Mouse (Mus musculus) T-helper 2 cell (primary cell): Measurements from ENCODE around the gene Ccdc9b.

Experiments used
- in situ Hi-C: fragments of 300-600 bp; cut with MboI, MseI; formaldehyde crosslinking; loops from one replicate; pipeline ENCODE4 v1.15.1; 2025; ENCODE audit warnings: high pct_unique_total_duplicates

The Ccdc9b gene

GRCm38 (mm10) chr2:118778418-118778817 lies 16.0 kb upstream of the Ccdc9b start:
- in situ Hi-C loops = no loop called here

GRCm38 (mm10) chr2:118776295-118776694 lies 13.8 kb upstream of the Ccdc9b start:
- in situ Hi-C loops = no loop called here

- in situ Hi-C loops = no loop called here
Measured at GRCm38 (mm10) chr2:118775846-118776245, 13.4 kb upstream of the Ccdc9b start.

- in situ Hi-C loops = no loop called here
Measured at GRCm38 (mm10) chr2:118775396-118775795, 12.9 kb upstream of the Ccdc9b start.

GRCm38 (mm10) chr2:118774536-118774935 lies 12.1 kb upstream of the Ccdc9b start:
- in situ Hi-C loops = no loop called here

GRCm38 (mm10) chr2:118772158-118772874 lies 9.9 kb upstream of the Ccdc9b start, which contains the start of gene Phgr1:
Phgr1 (plus strand) TSS chr2:118772769.
- in situ Hi-C loops = no loop called here

- in situ Hi-C loops = no loop called here
Measured at GRCm38 (mm10) chr2:118766041-118767033, 3.9 kb upstream of the Ccdc9b start.

- in situ Hi-C loops = loop anchor here (5.0 kb wide), 2 partner anchors 117 to 128 kb away; no protein-coding TSS in a partner anchor
Measured at GRCm38 (mm10) chr2:118764875-118765274, 2.4 kb upstream of the Ccdc9b start.

- in situ Hi-C loops = loop anchor here (5.0 kb wide), 2 partner anchors 118 to 127 kb away; no protein-coding TSS in a partner anchor
Measured at GRCm38 (mm10) chr2:118764094-118764831, 1.8 kb upstream of the Ccdc9b start.

- in situ Hi-C loops = loop anchor here (5.0 kb wide), 2 partner anchors 119 to 126 kb away; no protein-coding TSS in a partner anchor
Measured at GRCm38 (mm10) chr2:118763469-118763868, 1.0 kb upstream of the Ccdc9b start.

GRCm38 (mm10) chr2:118762784-118763148 lies 305 bp upstream of the Ccdc9b start:
- in situ Hi-C loops = loop anchor here (5.0 kb wide), 2 partner anchors 120 to 125 kb away; no protein-coding TSS in a partner anchor

- in situ Hi-C loops = loop anchor here (5.0 kb wide), 2 partner anchors 121 to 124 kb away; no protein-coding TSS in a partner anchor
Measured at GRCm38 (mm10) chr2:118761358-118761757, 1.1 kb downstream of the Ccdc9b start.

- in situ Hi-C loops = loop anchor here (5.0 kb wide), 2 partner anchors 122 to 123 kb away; no protein-coding TSS in a partner anchor
Measured at GRCm38 (mm10) chr2:118760311-118761025, 2.0 kb downstream of the Ccdc9b start.

GRCm38 (mm10) chr2:118759828-118760227 lies 2.6 kb downstream of the Ccdc9b start:
- in situ Hi-C loops = loop anchor here (5.0 kb wide), 2 partner anchors 122 to 123 kb away; no protein-coding TSS in a partner anchor

GRCm38 (mm10) chr2:118756103-118756502 lies 6.4 kb downstream of the Ccdc9b start:
- in situ Hi-C loops = no loop called here

GRCm38 (mm10) chr2:118755407-118755806 lies 7.1 kb downstream of the Ccdc9b start:
- in situ Hi-C loops = no loop called here

- in situ Hi-C loops = no loop called here
Measured at GRCm38 (mm10) chr2:118754143-118754542, 8.3 kb downstream of the Ccdc9b start.

- in situ Hi-C loops = no loop called here
Measured at GRCm38 (mm10) chr2:118752792-118753108, 9.7 kb downstream of the Ccdc9b start.

- in situ Hi-C loops = no loop called here
Measured at GRCm38 (mm10) chr2:118751896-118752791, 10.3 kb downstream of the Ccdc9b start.

GRCm38 (mm10) chr2:118750476-118750875 lies 12.0 kb downstream of the Ccdc9b start:
- in situ Hi-C loops = no loop called here
